Mouse (Mus musculus) naive thymus-derived CD4-positive, alpha-beta T cell, adult 2 months (primary cell): ENCODE results near the gene Cmtm6.

ENCODE experiments used
- DNase-seq: peaks from one replicate; pipeline ENCODE4 v3.0.0-alpha.2; 2011; ENCODE audit warnings: low read depth

Gene Cmtm6

DNA sequence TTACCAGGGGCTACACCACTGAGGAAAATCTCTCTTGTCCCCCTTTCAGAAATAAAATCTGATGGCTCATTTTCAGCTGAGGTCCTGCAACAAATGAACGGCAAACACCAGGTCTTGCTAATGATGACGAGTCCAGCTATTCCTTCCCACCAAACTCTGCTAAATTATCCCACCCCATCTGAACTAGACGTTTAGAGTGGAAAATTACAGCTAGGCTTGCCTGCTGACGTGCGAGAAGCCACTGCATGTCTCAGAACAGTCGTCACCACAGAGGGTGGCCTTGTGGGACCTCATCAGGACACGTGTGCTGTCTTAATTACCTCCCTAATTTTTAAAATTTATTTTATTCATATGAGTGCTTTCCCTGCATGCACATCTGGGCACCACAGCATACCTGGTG is 40.6 kb downstream of the Cmtm6 start:
- no peak for DNase-seq

DNA sequence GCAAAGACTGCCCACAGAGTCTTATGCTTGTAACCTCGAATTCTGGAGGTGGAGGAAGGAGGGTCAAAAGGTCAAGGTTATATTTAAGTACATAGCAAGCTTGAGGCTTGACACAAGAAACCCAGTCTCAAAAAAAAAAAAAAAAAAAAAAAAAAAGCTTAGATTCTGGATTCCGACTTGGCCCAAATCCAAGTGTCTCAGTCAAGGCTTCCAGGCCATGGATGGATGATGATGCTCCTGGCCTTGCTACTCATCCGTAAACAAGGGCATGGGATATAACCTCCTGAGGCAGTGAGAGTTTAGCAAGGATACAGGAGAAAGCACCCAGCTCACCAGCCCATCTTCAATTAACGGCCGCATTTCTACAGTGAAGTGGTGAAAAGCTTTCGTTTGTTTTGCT is 43.7 kb downstream of the Cmtm6 start:
- DNase-seq: no peak

DNA sequence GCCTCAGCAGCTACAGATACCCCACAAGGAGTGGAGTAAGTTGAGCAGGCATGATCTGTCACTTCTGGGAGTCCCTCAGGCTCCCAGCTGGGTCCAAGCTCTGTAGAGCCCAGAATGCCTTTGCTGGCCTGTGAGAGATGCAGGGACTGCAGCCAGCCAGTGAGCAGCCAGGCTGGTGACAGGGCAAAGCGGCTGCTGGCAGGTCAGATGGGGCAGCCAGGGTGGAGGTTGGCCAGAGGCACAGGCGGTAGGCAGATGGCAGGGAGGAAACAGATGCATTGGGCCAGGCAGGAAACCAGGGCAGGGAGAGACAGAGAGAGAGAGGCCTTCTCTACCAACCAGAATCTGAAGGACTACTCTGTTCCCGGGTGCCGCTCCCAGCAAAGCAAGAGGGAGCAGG is 44.4 kb downstream of the Cmtm6 start:
- DNase-seq: no peak

DNA sequence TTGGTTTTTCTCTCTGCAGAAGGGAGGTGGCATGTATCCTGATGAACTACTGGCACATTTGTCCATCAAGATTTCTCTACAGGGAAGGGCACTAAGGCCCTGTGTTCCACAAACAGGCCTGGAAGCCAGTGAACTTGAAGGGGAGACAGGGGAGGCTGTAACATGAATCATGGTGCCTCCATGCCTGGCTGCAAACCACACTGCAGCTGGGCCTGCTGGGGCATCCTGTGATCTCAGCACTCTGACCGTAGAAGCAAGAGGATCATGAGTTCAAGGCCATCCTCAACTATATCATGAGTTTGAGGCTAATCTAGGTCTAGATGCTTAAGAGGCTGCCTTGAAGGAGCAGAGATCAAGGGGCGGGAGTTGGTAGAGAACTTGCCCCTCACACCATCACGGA is 45.4 kb downstream of the Cmtm6 start:
- DNase-seq: no peak

DNA sequence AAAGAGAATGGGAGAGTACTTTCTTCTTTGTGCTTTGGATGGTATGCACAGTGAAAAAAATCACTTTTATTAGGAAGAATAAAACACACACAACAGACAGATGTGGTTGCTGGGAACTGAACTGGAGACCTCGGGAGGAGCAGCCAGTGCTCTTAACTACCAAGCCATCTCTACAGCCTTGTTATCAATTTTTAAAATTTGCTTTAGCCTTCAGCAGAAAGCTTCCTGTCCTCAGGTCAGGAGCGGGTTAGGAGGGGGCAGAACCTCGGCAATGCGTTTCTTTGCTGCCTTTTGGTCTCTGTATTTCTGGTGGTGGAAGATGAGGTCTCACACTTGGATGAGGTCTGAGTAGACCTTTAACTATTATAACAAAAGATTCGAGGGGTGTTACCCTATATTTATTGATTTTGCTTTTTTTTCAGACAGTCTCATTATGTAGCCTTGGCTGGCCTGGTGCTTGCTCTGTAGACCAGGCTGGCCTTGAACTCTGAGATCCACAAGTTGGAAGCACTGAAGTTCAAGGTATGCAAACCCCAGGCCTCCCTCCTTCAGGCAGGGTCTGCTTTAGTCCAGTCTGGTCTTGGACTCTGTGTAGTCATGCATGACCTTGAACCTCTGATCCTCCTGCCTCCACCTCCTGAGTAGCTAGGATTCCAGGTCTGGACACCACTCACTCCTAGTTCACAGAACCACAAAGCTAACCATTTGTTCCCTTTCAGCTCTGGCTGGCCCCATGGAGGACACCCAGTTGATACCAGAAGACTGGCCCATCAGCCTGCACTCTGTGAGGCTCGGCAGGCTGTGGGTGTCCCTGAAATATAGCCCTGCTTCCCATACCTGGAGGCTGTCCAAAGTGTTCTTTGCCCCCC is 46.5 kb downstream of the Cmtm6 start:
- no peak for DNase-seq

DNA sequence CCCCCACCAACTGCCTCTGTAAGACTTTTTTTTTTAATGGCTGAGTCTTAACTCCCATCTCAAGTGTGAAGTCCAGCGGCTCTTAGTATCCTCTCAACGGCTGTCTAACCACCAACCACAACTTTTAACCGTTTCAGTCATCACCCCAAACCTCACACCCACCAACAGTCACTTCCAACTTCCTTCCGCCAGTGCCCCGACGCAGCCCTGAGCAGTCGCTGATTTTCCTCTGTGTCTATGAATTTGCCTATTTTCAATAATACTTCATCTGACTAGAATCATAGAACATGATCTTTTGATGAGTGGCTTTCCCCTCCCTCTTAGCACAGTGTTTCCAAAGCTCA is 47.1 kb downstream of the Cmtm6 start:
- peak; percentile 42 for DNase-seq

DNA sequence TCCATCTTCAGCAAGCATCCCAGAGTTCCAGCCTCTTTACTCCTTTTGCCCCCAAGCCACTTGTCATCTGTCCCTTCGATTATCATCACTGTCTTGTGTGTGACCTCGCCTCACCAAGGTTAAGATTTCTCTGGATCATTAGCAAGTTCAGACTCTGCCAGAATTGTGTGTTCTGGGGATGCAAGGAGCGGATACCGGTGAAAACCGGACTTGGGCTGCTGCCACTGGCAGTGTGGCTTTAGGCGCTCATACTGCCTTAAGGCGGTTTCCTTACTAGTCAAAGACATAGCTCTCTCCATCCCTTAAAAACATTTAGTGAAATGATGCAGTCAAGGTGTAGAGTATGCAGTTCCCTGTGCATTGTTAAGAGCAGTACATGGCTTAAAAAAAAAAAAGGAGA is 48.0 kb downstream of the Cmtm6 start:
- DNase-seq: no peak

DNA sequence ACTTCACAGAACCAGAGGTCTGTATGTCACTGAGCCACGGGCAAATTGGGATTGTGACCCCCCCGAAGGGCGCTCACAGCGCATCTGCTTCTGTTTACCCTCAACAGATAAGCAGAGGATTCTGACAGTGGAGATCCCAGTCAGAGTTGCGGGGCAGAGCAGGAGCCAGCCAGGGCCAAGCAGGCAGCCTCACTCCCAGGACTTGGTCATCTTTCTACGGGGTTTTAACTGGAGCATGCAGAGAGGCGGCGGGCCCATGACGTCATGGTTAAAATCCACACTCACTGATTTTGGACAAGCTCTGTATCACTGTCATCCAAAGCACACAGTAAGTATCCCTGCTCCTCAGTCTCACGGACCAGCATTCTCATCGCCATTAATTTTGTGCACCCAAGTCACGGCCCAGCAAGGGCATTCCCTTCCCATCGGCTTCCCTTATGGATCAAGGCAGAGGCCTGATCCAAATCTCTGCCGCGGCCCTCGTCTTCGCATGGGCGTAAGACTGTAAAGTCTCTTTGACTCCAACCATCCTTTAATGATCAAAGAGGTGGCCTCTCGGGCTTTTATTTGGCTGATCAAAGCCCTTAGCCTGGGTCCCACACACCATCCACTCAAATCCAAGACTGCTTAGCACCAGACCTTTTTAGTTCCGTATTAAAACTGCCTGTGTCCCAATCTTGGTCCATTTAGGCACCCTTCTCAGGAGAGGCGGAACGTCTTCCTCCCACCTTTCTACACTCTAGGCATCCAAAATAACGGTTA is 49.2 kb downstream of the Cmtm6 start:
- no peak for DNase-seq

DNA sequence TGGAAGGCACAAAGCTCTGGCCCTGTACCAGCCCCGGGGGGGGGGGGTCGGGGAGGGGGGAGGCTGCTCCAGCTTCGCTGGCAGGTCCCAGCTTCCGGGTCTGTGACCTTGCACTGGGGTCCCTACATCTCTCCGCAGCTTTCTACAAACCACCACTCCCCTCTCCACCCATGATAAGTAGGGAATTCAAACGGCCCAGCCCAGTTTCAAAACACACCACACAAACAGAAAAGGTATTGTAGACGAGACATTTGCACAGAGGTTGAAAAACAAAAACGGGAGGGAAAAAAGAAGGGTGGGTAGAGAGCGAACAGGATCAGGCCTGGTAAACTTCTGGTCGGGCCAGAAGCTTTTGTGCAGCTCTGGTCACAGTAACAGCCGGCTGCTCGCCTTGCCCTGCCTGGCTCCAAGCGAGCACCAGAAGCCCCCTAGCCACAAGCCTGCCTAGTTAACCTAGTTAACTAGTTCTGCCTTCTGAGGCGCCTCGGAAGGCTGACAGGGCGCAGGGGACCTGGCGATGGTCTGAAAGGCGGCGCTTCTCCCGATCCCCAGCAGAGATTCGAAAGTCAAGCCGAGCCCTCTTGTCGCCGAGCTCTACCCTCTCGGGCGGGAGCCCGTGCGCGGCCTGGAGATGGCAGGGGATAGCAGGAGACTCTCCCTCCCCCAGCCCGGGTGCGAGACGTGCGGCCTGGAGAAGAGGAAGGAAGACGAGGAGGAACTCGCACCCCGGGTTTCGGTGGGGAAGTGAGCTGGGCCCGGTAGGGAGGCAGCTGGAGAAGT is 50.0 kb downstream of the Cmtm6 start:
- peak; percentile 59 for DNase-seq

DNA sequence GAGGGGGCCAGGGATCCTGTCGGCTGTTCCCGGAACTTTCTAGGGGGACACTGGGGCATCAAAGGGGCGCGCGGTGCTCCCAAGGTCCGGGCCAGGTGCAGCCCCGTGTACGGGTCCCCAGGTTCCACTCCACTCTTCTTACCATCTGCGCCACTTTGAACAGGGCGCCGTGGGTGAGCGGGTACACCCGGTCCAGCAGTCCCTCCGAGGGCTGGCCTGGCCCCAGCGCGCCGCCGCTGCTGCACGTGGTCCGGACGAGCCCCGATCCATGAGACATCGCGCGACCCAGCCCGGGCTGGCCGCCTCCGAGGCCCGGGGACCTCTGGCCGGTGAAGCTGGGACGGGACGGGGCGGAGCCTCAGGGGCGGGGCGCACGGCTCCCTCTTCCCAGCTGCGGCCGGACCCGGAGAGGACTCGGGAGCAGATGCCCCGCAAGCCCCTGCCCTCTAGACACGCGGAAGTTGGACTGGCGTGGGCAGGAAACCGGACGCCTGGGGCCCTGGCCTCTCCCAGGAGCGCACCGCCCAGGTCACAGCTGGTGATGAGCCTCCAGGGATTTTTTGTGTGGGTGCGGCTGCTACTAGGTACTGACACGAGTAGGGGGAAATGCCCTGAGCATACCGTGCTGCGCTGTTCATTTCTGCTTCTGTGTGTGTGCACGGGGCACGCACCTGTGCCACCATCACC is 50.8 kb downstream of the Cmtm6 start, which contains the start of gene Cmtm7:
Cmtm7 (minus strand) TSS at position 331 of the 687 bp plus-strand sequence.
- DNase-seq: peak; percentile 66

DNA sequence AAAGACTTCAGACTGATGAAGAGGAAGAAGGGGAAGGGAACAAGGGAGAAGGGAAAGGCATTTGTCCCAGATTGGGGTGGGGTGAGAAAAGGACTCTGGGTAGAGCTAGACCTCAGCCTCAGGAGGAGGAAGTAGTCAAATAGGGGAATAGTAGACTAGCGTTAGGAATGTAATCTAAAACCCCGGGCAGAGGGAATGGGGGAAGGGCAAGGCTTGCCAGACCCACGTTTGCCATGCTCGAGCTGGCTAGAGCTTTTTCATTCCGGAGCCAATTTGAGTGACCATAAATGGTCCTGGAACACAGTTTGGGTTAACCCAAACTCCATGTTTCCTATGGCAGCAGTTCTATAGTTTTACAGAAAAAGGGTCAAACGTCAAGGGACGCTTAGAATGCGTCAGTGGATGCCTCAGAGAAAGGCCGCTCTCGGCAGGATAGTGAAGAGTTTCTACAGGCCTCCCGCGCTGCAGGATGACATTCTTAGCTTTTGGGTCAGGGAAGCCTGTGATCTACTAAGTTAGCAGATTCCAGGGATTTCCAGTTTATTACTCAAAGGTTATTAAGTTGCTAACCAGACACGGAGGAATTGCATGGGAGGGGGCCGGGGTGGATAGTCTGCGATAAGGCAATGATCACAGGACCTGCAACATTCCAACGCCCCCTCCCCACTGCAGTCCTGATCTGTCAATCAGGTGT is 54.7 kb downstream of the Cmtm6 start:
- no peak for DNase-seq

DNA sequence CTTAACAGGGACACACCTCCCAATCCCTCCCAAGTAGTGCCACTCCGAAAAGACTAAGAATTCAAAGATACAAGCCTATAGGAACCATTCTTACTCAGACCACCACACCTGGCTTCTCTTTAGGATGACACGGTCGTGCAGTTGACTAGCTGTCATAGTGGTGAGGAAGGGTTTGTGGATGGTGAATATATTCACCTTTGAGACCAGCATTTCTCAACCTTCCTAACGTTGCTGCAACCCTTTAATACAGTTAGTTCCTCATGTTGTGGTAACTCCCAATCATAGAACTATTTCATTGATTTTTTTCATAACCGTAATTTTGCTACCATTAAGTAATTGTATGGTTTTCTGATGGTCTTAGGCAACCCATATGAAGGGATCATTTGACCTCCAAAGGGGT is 56.2 kb downstream of the Cmtm6 start:
- no peak for DNase-seq

DNA sequence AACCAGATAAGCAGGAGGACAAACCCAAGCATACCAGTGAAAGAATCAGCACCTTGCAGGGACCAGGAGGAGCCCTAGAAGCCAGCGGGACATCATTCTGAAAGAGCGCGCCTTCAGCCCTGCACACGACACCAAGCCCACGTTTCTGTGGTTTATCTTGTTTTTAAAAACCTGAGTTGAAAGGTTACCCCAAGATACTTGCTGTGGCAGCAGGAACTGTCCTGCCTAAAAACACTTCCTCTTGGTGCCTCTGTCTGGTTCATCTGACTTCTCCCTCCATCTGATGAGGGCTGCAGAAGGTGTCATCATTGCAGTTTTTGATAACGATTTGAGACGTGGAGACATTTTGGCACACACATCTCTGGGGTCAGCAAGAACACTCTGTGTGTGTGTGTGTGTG is 56.8 kb downstream of the Cmtm6 start:
- peak; percentile 75 for DNase-seq

DNA sequence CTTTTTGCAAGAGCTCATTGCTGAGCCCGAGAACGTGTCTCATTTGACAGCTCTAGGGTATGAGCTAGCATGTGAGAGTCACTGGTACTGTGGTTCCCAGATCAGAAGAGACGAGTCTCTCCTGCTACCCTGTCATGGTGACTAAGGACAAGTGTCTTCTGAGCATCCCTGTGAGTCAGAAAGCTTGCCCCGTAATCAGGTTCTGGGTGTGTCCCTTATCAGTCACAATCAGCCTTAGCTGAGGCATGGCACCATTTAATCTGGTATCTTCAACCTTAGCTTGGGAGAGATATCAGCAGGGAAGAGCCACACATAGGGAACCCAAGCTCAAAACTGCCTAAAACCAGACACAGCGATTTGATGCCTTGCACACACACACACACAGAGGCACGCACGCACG is 57.8 kb downstream of the Cmtm6 start:
- no peak for DNase-seq

DNA sequence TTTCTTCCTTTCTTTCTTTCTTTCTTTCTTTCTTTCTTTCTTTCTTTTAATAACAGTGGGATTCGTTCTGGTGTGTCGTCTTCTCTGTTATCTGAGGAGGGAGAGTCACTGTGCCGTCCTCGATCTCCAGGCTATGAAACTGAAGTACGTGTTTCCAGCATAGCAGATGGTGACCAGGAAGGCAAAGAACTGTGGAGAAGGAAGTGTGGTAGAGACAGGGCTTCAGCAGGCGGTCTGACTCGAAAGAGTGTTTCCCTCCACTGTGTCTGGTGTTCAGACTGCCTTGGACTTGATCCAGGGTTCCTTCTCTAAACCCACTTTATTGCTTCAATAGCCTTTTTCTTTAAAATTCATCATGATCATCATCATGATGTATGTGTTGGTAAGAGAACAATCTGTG is 58.6 kb downstream of the Cmtm6 start:
- DNase-seq: no peak

DNA sequence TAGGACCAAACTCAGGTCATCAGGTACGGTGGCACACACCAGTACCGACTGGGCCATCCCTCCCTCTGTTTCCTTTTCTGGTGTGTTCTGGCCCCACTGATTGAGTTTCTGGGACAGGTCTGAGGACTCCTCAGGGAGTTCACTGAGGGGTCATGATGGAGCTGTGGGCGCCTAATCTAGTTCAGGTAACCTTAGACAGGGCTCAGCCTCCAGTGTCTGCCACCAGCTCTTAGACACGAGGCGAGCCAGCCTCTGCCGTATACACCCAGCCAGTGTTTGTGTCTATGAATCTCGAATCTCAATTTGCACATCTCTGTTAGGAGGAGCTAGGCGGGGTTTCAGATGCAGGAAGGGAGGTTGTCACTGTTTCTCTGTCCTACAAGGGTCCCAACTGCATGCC is 59.1 kb downstream of the Cmtm6 start:
- DNase-seq: no peak

DNA sequence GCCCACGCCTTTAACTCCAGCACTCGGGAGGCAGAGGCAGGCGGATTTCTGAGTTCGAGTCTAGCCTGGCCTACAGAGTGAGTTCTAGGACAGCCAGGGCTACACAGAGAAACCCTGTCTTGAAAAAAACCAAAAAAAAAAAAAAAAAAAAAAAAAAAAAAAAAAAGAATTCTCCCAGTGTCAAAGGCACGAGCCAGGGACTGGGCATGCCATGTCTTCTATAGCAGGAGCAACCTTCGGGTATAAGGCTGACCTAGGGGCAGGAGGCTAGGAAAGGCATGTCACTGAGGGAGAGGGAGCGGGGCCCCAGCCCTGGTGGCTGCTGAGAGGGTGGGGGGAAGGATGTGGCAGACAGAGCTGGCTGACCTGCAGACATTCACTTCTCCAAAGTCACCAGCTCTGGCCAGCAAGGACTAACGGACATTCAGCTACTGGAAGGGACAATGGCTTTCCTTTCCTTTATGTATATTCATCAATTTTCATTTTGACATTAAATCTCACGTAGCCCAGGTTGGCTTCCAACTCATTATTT is 62.9 kb downstream of the Cmtm6 start:
- no peak for DNase-seq

DNA sequence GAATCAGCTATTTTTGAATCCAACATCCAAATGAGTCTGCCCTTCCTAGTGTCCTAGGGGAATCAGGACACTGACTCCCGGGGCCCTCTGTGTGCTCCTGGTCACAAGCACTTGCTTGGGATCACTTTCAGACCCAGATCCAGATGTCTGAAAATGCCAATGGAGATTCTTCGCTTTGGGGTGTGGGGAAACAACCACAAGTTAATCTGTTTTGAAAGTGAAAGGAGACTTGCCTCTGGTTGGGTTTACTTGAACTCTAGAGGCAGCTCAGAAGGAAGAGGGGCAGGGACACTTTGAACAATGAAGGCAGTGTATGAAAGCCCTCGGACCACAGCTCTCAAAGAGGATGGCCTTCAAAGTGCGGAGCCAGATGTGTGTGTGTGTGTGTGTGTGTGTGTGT is 63.6 kb downstream of the Cmtm6 start:
- peak; percentile 61 for DNase-seq

DNA sequence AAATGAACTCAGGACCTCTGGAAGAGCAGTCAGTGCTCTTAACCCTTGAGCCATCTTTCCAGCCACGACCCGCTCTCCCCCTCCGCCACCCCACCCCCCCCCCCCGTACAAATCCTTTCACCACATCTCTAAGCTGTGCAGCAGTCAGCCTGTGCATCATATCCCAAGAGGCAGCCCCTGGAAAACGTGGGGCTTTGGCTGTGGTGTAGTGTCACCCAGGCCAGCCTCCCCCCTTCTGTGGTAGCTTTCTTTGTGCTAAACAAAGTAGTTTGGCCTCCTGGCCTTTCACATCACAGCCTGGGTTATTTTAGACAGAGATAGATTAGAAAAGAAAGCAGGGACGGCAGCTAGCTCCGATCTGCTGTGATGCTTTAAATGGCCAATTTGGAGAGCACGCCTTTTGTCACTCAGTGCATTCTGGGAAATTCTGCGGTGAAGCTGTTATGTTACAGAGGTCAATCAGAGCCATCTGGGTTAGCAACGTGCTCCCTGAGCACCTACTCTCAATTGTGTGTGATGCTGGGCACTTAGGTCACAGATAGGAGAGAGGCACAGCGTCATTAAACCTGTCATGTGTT is 65.6 kb downstream of the Cmtm6 start:
- no peak for DNase-seq

DNA sequence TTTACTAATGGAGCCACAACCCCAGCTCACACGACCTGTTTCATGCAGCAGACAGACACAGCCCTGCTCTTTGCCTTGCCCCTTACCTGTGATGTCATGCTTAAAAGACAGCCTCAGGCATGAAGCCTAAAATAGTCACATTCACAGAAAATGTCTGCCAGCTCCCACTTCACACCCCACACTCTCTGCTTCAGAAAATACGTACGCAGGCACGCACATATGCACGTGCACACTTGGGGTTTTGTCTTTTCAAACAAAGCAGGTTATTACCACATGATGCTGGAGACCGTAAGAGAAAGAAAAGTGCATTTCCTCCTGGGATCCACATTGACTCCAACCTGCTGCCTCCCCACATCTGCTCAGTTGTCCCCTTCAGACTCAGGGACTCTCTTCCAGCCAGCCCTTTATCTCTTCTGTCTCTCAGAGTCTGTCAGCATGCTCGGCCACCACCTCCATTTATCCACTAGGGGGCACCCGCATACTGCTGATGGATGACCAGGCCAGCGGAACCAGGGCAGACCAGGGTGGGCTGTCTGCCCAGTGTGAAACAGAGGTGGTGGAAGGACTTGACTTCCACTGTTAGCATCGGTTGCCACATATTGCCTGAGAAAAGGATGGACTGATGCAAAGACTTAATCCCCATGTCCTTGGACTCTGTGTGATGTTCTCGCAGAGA is 66.6 kb downstream of the Cmtm6 start:
- peak; percentile 84 for DNase-seq
